Mouse (Mus musculus): ENCODE data around the gene Mrps15. TPM values are rescaled to one million over a fixed set of nuclear protein-coding genes. Genes with fewer than 3 reads are reported as not detected.
A peak's percentile ranks its signal among the peaks of the same experiment; 100 is the strongest.

The Mrps15 gene
- polyA plus RNA-seq, 1 experiment from 2014 or later, result 125 TPM

DNA sequence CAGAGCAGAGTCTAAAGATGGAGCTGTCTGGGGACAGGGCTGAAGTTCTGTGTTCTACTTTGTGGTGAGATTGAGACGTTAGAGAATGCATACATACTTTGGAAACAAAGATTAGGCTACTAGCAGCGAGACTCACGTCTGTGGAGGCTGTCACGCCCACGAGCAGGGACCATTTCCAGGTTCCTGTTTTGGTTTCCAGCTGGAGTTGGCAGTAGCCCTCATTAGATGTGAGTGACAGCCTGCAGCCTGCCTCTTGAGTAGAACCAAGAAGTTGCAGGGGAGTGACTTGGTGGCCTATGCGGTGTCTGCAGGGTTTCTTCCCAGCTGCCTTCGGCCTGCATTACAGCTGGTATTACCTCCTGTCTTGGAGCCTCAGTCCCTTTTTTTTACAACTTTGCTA lies 4.9 kb downstream of the Mrps15 start:
- peaks cover 14% of the 10 kb centered on the region for H3K4me1 ChIP-seq
- no peak for ATAC-seq
- H3K27me3 ChIP-seq, result no peaks in the 10 kb centered on the region
- no peak overlapping the region for H3K27ac ChIP-seq
- H3K9ac ChIP-seq, result no peak overlapping the region
- WGBS, result 88% methylated on average over 7 of the region's 7 CpGs
- no peaks in the 10 kb centered on the region for H3K9me3 ChIP-seq (replicated peaks)
- no peak overlapping the region for H3K4me3 ChIP-seq
- no peak overlapping the region for H3K4me2 ChIP-seq
- H3K36me3 ChIP-seq (ENCODE audit: poor library complexity, severe bottlenecking), result peaks cover 66% of the 10 kb centered on the region

- Histone ChIP-seq H3K27me3 (no peaks in the 10 kb centered on the region), H3K4me2 (peak overlapping the region; percentile 84), H3K9ac (peak overlapping the region; percentile 62), H3K36me3 (ENCODE audit: poor library complexity, severe bottlenecking) (peaks cover 39% of the 10 kb centered on the region), H3K4me3 (peak overlapping the region; percentile 73), H3K4me1 (peaks cover 21% of the 10 kb centered on the region), H3K27ac (no peak overlapping the region), H3K9me3 (replicated peaks) (no peaks in the 10 kb centered on the region)
- WGBS, result 16% methylated on average over 19 of the region's 19 CpGs
- ATAC-seq, result no peak
Observed at GRCm38 (mm10) chr4:126057207-126058133, 10.7 kb downstream of the Mrps15 start.

- no peaks in the 10 kb centered on the region for H3K27me3 ChIP-seq
- under 1% methylated on average over 57 of the region's 57 CpGs for WGBS
- ATAC-seq, result peak; percentile 100
- no peak within 1 kb of the TSS; the same call in 1 of the 2 replicates for H3K27ac ChIP-seq
- H3K4me2 ChIP-seq, result peak within 1 kb of the TSS; percentile 84
- H3K4me3 ChIP-seq, result peak within 1 kb of the TSS; percentile 73
- peaks cover 31% of the 10 kb centered on the region for H3K36me3 ChIP-seq (ENCODE audit: poor library complexity, severe bottlenecking)
- H3K9ac ChIP-seq, result peak within 1 kb of the TSS; percentile 79
- no peaks in the 10 kb centered on the region for H3K9me3 ChIP-seq (replicated peaks)
- H3K4me1 ChIP-seq, result peaks cover 21% of the 10 kb centered on the region
Observed at GRCm38 (mm10) chr4:126058134-126058996, 11.6 kb downstream of the Mrps15 start, which contains the start of gene Oscp1. Oscp1 (plus strand) TSS chr4:126058565.

GRCm38 (mm10) chr4:126058997-126059362 lies 12.3 kb downstream of the Mrps15 start:
- no peak for ATAC-seq
- H3K9ac ChIP-seq, result peak overlapping the region; percentile 79
- WGBS, result 39% methylated on average over 9 of the region's 9 CpGs
- peaks cover 21% of the 10 kb centered on the region for H3K4me1 ChIP-seq
- H3K27ac ChIP-seq, result no peak overlapping the region; the same call in 1 of the 2 replicates
- peaks cover 24% of the 10 kb centered on the region for H3K36me3 ChIP-seq (ENCODE audit: poor library complexity, severe bottlenecking)
- H3K4me3 ChIP-seq, result peak overlapping the region; percentile 73
- no peaks in the 10 kb centered on the region for H3K27me3 ChIP-seq
- peak overlapping the region; percentile 84 for H3K4me2 ChIP-seq
- no peaks in the 10 kb centered on the region for H3K9me3 ChIP-seq (replicated peaks)

GRCm38 (mm10) chr4:126062856-126063255 lies 16.1 kb downstream of the Mrps15 start:
- Histone ChIP-seq H3K9me3 (replicated peaks) (no peaks in the 10 kb centered on the region), H3K4me1 (peaks cover 12% of the 10 kb centered on the region), H3K27ac (no peak overlapping the region), H3K27me3 (no peaks in the 10 kb centered on the region), H3K9ac (no peak overlapping the region), H3K36me3 (ENCODE audit: poor library complexity, severe bottlenecking) (no peaks in the 10 kb centered on the region), H3K4me3 (no peak overlapping the region), H3K4me2 (no peak overlapping the region)
- ATAC-seq, result no peak
- WGBS, result 48% methylated on average over 1 of the region's 1 CpGs

DNA sequence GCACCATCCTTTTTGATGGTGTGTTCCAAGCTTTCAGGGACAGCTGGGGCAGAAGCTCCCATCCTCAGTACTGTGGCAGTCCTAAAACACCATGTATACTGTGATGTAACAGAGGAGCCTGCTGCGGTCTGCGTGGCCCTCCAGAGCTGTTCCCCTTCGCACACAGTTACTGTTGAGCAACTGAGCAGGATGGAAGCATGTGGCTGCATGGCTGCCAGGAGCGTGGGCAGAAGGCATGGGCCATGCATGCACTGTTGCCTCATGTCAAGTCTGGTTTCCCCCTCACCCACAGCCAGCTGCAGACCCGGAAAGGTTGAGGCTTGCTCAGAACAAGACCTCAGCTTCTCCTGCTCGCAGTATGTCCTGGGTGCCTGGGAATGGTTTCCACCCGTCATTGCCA lies 18.5 kb downstream of the Mrps15 start:
- 90% methylated on average over 7 of the region's 7 CpGs for WGBS
- Histone ChIP-seq H3K9ac (no peak overlapping the region), H3K27ac (no peak overlapping the region), H3K4me1 (no peaks in the 10 kb centered on the region), H3K36me3 (ENCODE audit: poor library complexity, severe bottlenecking) (no peaks in the 10 kb centered on the region), H3K4me2 (no peak overlapping the region), H3K27me3 (no peaks in the 10 kb centered on the region), H3K4me3 (no peak overlapping the region), H3K9me3 (replicated peaks) (no peaks in the 10 kb centered on the region)
- ATAC-seq, result no peak

- Histone ChIP-seq H3K9me3 (replicated peaks) (no peaks in the 10 kb centered on the region), H3K4me3 (no peak overlapping the region), H3K9ac (no peak overlapping the region; the same call in 1 of the 2 replicates), H3K27ac (peak overlapping the region; percentile 22; the same call in 1 of the 2 replicates), H3K4me1 (no peaks in the 10 kb centered on the region), H3K36me3 (ENCODE audit: poor library complexity, severe bottlenecking) (no peaks in the 10 kb centered on the region), H3K27me3 (no peaks in the 10 kb centered on the region), H3K4me2 (no peak overlapping the region)
- WGBS, result 65% methylated on average over 15 of the region's 15 CpGs
- ATAC-seq, result 0 out of 2 replicates have a peak, but pooled peaks have one; percentile 33
Observed at GRCm38 (mm10) chr4:126067401-126068077, 20.8 kb downstream of the Mrps15 start.

DNA sequence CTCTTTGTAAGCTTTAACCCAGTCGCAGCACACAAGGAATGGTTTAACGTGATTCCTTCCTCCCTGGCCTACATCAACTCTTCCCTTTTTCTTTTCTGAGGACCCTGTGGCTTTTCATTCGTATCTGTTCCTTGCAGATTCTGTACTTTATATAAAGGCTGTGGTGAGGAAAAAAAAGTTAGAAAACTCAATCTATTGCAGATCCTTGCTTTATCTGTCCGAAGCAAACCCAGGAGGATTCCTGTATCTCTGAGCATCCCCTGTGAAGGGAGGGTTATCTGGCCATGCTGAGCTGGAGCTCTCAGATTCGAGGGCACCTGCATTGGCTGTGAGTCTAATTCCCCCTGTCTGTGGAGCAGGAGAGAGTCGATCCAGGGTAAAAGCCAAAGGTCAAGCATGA lies 22.1 kb downstream of the Mrps15 start:
- 89% methylated on average over 6 of the region's 6 CpGs for WGBS
- Histone ChIP-seq H3K4me1 (no peaks in the 10 kb centered on the region), H3K9me3 (replicated peaks) (no peaks in the 10 kb centered on the region), H3K27me3 (no peaks in the 10 kb centered on the region), H3K4me2 (no peak overlapping the region), H3K27ac (peak overlapping the region; percentile 22; the same call in 1 of the 2 replicates), H3K36me3 (ENCODE audit: poor library complexity, severe bottlenecking) (no peaks in the 10 kb centered on the region), H3K9ac (no peak overlapping the region), H3K4me3 (no peak overlapping the region)
- no peak for ATAC-seq

DNA sequence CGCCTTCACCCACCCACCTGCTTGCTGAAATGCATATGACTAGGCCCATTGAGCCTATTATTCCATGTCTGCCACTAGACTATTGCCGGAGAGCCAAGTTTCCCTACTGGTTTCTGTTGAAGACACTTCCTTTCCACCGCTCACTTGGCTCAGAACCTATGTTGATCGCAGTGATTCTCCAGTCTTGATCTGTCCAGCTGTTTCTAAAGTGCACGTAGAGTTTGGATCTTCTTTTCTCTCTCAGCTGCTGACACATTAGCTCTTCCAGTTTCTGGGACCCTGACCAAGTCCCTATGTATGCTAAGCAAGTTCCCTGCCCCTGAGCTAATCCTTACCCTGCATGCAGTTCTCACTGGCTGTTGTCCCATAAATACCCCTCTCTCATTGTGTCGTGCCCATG lies 31.1 kb downstream of the Mrps15 start:
- no peak overlapping the region for H3K4me3 ChIP-seq

DNA sequence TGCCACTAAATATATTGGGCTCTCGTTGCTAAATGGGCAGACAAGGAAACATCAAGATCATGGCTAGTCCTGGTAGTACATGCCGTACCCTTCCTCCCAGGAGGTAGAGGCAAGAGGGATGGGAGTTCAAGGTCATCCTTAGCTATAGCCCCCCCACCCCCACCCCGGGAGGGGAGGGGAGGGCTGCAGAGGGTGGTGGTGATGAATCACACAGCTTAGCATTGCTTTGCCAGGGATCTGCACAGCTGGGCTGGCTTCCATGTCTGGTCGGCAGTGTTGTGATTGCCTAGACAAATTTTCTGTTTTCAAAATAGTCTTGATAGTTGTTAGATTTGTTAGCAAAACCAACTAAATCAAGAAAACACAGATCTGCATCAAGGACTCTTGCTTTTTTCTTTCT lies 32.5 kb downstream of the Mrps15 start:
- H3K9ac ChIP-seq, result no peak overlapping the region
- H3K9me3 ChIP-seq (replicated peaks), result no peaks in the 10 kb centered on the region
- no peak overlapping the region for H3K4me3 ChIP-seq
- no peaks in the 10 kb centered on the region for H3K27me3 ChIP-seq
- 78% methylated on average over 4 of the region's 4 CpGs for WGBS
- no peak for ATAC-seq
- no peaks in the 10 kb centered on the region for H3K4me1 ChIP-seq
- no peak overlapping the region for H3K27ac ChIP-seq
- H3K36me3 ChIP-seq (ENCODE audit: poor library complexity, severe bottlenecking), result peaks cover 51% of the 10 kb centered on the region
- no peak overlapping the region for H3K4me2 ChIP-seq

More for the DNA sequence above, 31.1 kb downstream of the Mrps15 start:
- H3K4me1 ChIP-seq, result no peaks in the 10 kb centered on the region
- H3K4me2 ChIP-seq, result no peak overlapping the region
- peaks cover 37% of the 10 kb centered on the region for H3K36me3 ChIP-seq (ENCODE audit: poor library complexity, severe bottlenecking)
- H3K9me3 ChIP-seq (replicated peaks), result no peaks in the 10 kb centered on the region
- H3K27me3 ChIP-seq, result no peaks in the 10 kb centered on the region
- no peak for ATAC-seq
- WGBS, result 86% methylated on average over 6 of the region's 6 CpGs
- no peak overlapping the region for H3K27ac ChIP-seq
- no peak overlapping the region for H3K9ac ChIP-seq

DNA sequence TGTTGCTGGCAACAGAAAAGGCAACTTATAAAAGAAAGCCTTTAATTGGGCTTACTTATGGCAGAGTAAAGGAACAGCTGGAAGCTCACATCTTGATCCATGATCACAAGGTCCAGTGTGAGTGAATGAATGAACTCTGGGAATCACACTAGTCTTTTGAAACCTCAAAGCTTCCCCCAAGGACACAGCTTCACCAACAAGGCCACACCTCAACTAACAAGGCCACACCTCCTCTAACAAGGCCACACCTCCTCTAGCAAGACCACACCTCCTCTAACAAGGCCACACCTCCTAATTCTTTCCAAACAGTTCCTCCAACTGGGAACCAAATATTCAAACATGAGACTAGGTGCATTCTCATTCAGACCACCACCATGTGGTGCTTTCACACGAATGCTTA lies 34.9 kb downstream of the Mrps15 start:
- Histone ChIP-seq H3K9ac (no peak overlapping the region), H3K27me3 (no peaks in the 10 kb centered on the region), H3K9me3 (replicated peaks) (no peaks in the 10 kb centered on the region), H3K27ac (no peak overlapping the region), H3K4me3 (no peak overlapping the region), H3K4me1 (0 out of 2 replicates have a peak, but pooled peaks cover 3% of the 10 kb centered on the region), H3K36me3 (ENCODE audit: poor library complexity, severe bottlenecking) (peaks cover 37% of the 10 kb centered on the region), H3K4me2 (no peak overlapping the region)
- 91% methylated on average over 1 of the region's 1 CpGs for WGBS
- no peak for ATAC-seq

Measured in forebrain, embryonic 13.5 days (tissue).